ENCODE assay signal across 16 mouse cellular contexts in genomic region chr11:79103461-79103869, GRCm38 (mm10). TPM values are rescaled to one million over a fixed set of nuclear protein-coding genes. Genes with fewer than 3 reads are reported as not detected.
DNase-seq lines count a peak whose midpoint lies in the region; ATAC-seq and TF ChIP-seq lines count a peak whose summit lies in the region.
"Had no signal": no experiment of that assay in that cellular context is flagged by ENCODE, and none has a peak within 500 bp of the region (broad histone marks: within the 10 kb centered on the region; RNA-seq: fewer than 3 reads in every experiment).

No protein-coding gene starts in this region.

- H3K9me3 ChIP-seq in forebrain, embryonic 13.5 days (replicated peaks), result no peaks in the 10 kb centered on the region
- H3K9me3 ChIP-seq in forebrain, postnatal 0 days (ENCODE audit: low read length), result no peaks in the 10 kb centered on the region
- no peaks in the 10 kb centered on the region for H3K9me3 ChIP-seq in embryonic facial prominence, embryonic 11.5 days (replicated peaks; ENCODE audit: control insufficient read depth, low read length)
- H3K9me3 ChIP-seq: embryonic facial prominence, embryonic 12.5 days; neural tube, embryonic 13.5 days had no signal

- TF ChIP-seq POLR2A in kidney, adult 2 months (IDR thresholded peaks at IDR 0.05; ENCODE audit: low read depth, low read length), result no peak

- H3K27ac ChIP-seq in forebrain, embryonic 13.5 days, result no peak overlapping the region
- H3K27ac ChIP-seq in forebrain, postnatal 0 days (ENCODE audit: low read depth, low read length), result no peak overlapping the region
- H3K27ac ChIP-seq in kidney, adult 2 months (ENCODE audit: insufficient read depth, low read depth, low read length), result no peak overlapping the region
- H3K27ac ChIP-seq in embryonic facial prominence, embryonic 11.5 days (replicated peaks; ENCODE audit: low read depth, low read length), result no peak overlapping the region
- H3K27ac ChIP-seq: kidney, postnatal 0 days; macrophage; neural tube, embryonic 13.5 days had no signal

- WGBS in forebrain, embryonic 13.5 days, result 75% methylated on average over 5 of the region's 5 CpGs
- 54% methylated on average over 5 of the region's 5 CpGs for WGBS in forebrain, postnatal 0 days
- WGBS in kidney, adult 2 months, result 36% methylated on average over 5 of the region's 5 CpGs
- 55% methylated on average over 5 of the region's 5 CpGs for WGBS in embryonic facial prominence, embryonic 11.5 days

- H3K4me2 ChIP-seq in forebrain, embryonic 13.5 days, result no peak overlapping the region
- no peak overlapping the region for H3K4me2 ChIP-seq in forebrain, postnatal 0 days (ENCODE audit: low read depth)
- H3K4me2 ChIP-seq in embryonic facial prominence, embryonic 11.5 days (ENCODE audit: low read depth, low read length), result no peak overlapping the region
- H3K4me2 ChIP-seq: embryonic facial prominence, embryonic 12.5 days; neural tube, embryonic 13.5 days had no signal

- peaks cover 27% of the 10 kb centered on the region for H3K4me1 ChIP-seq in forebrain, embryonic 13.5 days
- H3K4me1 ChIP-seq in forebrain, postnatal 0 days (ENCODE audit: insufficient read depth), result peaks cover 3% of the 10 kb centered on the region; the same call in 1 of the 2 replicates
- H3K4me1 ChIP-seq in kidney, adult 2 months (ENCODE audit: control insufficient read depth, insufficient read depth, low read length), result 0 out of 2 replicates have a peak, but pooled peaks cover 3% of the 10 kb centered on the region
- no peaks in the 10 kb centered on the region; the same call in 1 of the 2 replicates for H3K4me1 ChIP-seq in embryonic facial prominence, embryonic 11.5 days (ENCODE audit: control insufficient read depth, insufficient read depth, low read length)

- no peak for ATAC-seq in forebrain, embryonic 13.5 days
- ATAC-seq in forebrain, postnatal 0 days, result no peak
- no peak for ATAC-seq in embryonic facial prominence, embryonic 11.5 days (replicated peaks; ENCODE audit: insufficient number of reproducible peaks, low FRiP score, low TSS enrichment, low read depth)

- DNase-seq in forebrain, postnatal 0 days, result no peak
- peak; percentile 39 for DNase-seq in kidney, postnatal 10 days
- DNase-seq in kidney, adult 2 months, result no peak
- peak; percentile 66 for DNase-seq in A20 (ENCODE audit: low read depth, low spot score)
- peak; percentile 20 for DNase-seq in embryonic facial prominence, embryonic 11.5 days (ENCODE audit: low spot score)
- no peak for DNase-seq in right cerebral cortex, postnatal 25 days
- no peak for DNase-seq in frontal cortex, postnatal 36 days (ENCODE audit: low spot score in 2 of 2)
- DNase-seq: cerebellum, adult 9-11 months; heart, adult 11 months; heart, postnatal 10 days; liver had no signal

- H3K36me3 ChIP-seq in forebrain, embryonic 13.5 days (ENCODE audit: poor library complexity, severe bottlenecking), result no peaks in the 10 kb centered on the region
- H3K36me3 ChIP-seq in forebrain, postnatal 0 days (ENCODE audit: insufficient read depth), result no peaks in the 10 kb centered on the region
- no peaks in the 10 kb centered on the region for H3K36me3 ChIP-seq in kidney, adult 2 months (ENCODE audit: control insufficient read depth, insufficient read depth, low read length)
- no peaks in the 10 kb centered on the region for H3K36me3 ChIP-seq in embryonic facial prominence, embryonic 11.5 days (replicated peaks; ENCODE audit: control insufficient read depth, insufficient read depth, low read depth, low read length)
- H3K36me3 ChIP-seq: embryonic facial prominence, embryonic 12.5 days had no signal

- no peak overlapping the region for H3K4me3 ChIP-seq in forebrain, embryonic 13.5 days
- no peak overlapping the region for H3K4me3 ChIP-seq in forebrain, postnatal 0 days (ENCODE audit: low read depth, low read length)
- no peak overlapping the region for H3K4me3 ChIP-seq in kidney, adult 2 months (ENCODE audit: insufficient read depth, low read depth, low read length)
- no peak overlapping the region for H3K4me3 ChIP-seq in embryonic facial prominence, embryonic 11.5 days (ENCODE audit: low read depth, low read length)
- H3K4me3 ChIP-seq: embryonic facial prominence, embryonic 12.5 days; neural tube, embryonic 13.5 days had no signal

- H3K27me3 ChIP-seq in forebrain, embryonic 13.5 days, result no peaks in the 10 kb centered on the region
- no peaks in the 10 kb centered on the region for H3K27me3 ChIP-seq in forebrain, postnatal 0 days (ENCODE audit: insufficient read depth, low read length)
- no peaks in the 10 kb centered on the region for H3K27me3 ChIP-seq in kidney, adult 2 months (replicated peaks; ENCODE audit: control insufficient read depth, insufficient read depth, low read length)
- H3K27me3 ChIP-seq in embryonic facial prominence, embryonic 11.5 days (ENCODE audit: control insufficient read depth, insufficient read depth, low read length), result no peaks in the 10 kb centered on the region
- H3K27me3 ChIP-seq: embryonic facial prominence, embryonic 12.5 days; neural tube, embryonic 13.5 days had no signal

- TF ChIP-seq CTCF in forebrain, postnatal 0 days (IDR thresholded peaks at IDR 0.05; ENCODE audit: low read depth), result no peak
- TF ChIP-seq CTCF in kidney, adult 2 months (conservative IDR thresholded peaks at IDR 0.05; ENCODE audit: insufficient read depth, insufficient read length, low read depth, low read length), result no peak

- H3K9ac ChIP-seq in forebrain, embryonic 13.5 days, result peak overlapping the region; percentile 5; the same call in 1 of the 2 replicates
- H3K9ac ChIP-seq in forebrain, postnatal 0 days, result no peak overlapping the region
- no peak overlapping the region for H3K9ac ChIP-seq in embryonic facial prominence, embryonic 11.5 days (replicated peaks; ENCODE audit: low read length)
- H3K9ac ChIP-seq: embryonic facial prominence, embryonic 12.5 days had no signal

RNA-seq across cellular contexts. Expression of gene Ksr1, which starts 42.7 kb away (rescaled TPM):
- 4.0 and 4.1 TPM in 2 replicates for polyA plus RNA-seq in forebrain, embryonic 13.5 days (2015; fragmentation: Nextera tagmentation; extraction: Ambion mirVana)
- 30.0 and 33.2 TPM in 2 replicates for total RNA-seq in forebrain, postnatal 0 days (2014; rRNA removed)
- polyA plus RNA-seq in forebrain, postnatal 0 days (2015; fragmentation: Nextera tagmentation; extraction: Ambion mirVana), result 2.0 and 2.7 TPM in 2 replicates
- 7.8 and 9.8 TPM in 2 replicates for polyA plus RNA-seq in kidney, adult 2 months (2012; rRNA removed)
- polyA plus RNA-seq in embryonic facial prominence, embryonic 11.5 days (2014; fragmentation: Nextera tagmentation; extraction: Ambion mirVana), result 2.9 and 4.3 TPM in 2 replicates

Comparison
In these comparisons a context has a peak if more than half of its experiments do, and no peak if none do; other contexts are left out.
1. DNase-seq: peak in kidney, postnatal 10 days (single experiment), A20 (single experiment) and embryonic facial prominence, embryonic 11.5 days (single experiment); none in forebrain, postnatal 0 days (single experiment), kidney, adult 2 months (single experiment), right cerebral cortex, postnatal 25 days (single experiment) and frontal cortex, postnatal 36 days (0 of 2).